In the genomic region with DNA sequence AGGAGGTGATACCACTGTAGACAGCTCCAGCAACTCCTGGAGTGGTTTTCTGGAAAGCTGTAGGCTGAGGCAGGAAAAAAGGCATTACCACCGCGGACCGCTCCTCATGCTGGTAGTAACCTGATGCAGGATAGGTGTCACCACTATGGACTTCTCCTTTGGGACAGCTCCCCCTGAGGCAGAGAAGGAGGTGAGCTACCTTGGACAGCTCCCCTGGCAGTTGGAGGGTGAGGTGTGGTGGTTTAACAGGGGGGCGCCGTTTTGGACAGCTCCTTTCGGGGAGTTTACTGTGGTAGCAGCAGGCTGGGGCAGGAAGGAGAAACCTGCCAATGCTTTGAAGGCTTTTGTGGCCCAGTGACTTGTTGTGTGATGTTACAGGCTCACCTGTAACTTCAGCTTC, we compare ENCODE assay signal across 8 mouse cellular contexts. TPM values are rescaled to one million over a fixed set of nuclear protein-coding genes. Genes with fewer than 3 reads are reported as not detected.
DNase-seq lines count a peak whose midpoint lies in the region; ATAC-seq lines count a peak whose summit lies in the region.

No protein-coding gene starts in this region.

- no peaks in the 10 kb centered on the region for H3K9me3 ChIP-seq in neural tube, embryonic 11.5 days (ENCODE audit: control insufficient read depth, low read length)
- no peaks in the 10 kb centered on the region for H3K9me3 ChIP-seq in midbrain, embryonic 11.5 days (ENCODE audit: control insufficient read depth, low read length)
- peaks cover 8% of the 10 kb centered on the region; the same call in 1 of the 2 replicates for H3K9me3 ChIP-seq in midbrain, embryonic 10.5 days (replicated peaks)

- H3K27ac ChIP-seq in neural tube, embryonic 11.5 days (ENCODE audit: low read depth, low read length), result no peak overlapping the region
- H3K27ac ChIP-seq in midbrain, embryonic 11.5 days (ENCODE audit: low read depth, low read length), result no peak overlapping the region
- H3K27ac ChIP-seq in midbrain, embryonic 10.5 days (replicated peaks), result no peak overlapping the region

- peak; percentile 6 to 10 for DNase-seq in spleen, postnatal 36 days (ENCODE audit: low spot score in 2 of 2)
- no peak for DNase-seq in spleen, adult 12 weeks (ENCODE audit: low spot score)
- DNase-seq in embryo, embryonic 10.5 days (ENCODE audit: low spot score), result peak; percentile 61
- peak; percentile 29 to 57 for DNase-seq in kidney, postnatal 25 days
- DNase-seq in neural tube, embryonic 11.5 days (ENCODE audit: low spot score), result peak; percentile 16
- DNase-seq in midbrain, embryonic 11.5 days (ENCODE audit: low spot score, missing footprints), result no peak
- no peak for DNase-seq in midbrain, embryonic 10.5 days (ENCODE audit: low spot score)
- no peak for DNase-seq in right cerebral cortex, postnatal 25 days

- no peak overlapping the region for H3K9ac ChIP-seq in neural tube, embryonic 11.5 days (ENCODE audit: low read length)
- no peak overlapping the region for H3K9ac ChIP-seq in midbrain, embryonic 11.5 days (ENCODE audit: low read length)

- no peak for ATAC-seq in neural tube, embryonic 11.5 days (ENCODE audit: insufficient read depth, low FRiP score, low TSS enrichment)
- ATAC-seq in midbrain, embryonic 11.5 days (ENCODE audit: low FRiP score), result no peak

- 25% methylated on average over 6 of the region's 6 CpGs for WGBS in neural tube, embryonic 11.5 days
- WGBS in midbrain, embryonic 11.5 days, result 39% methylated on average over 6 of the region's 6 CpGs
- WGBS in midbrain, embryonic 10.5 days, result 34% methylated on average over 6 of the region's 6 CpGs

- no peak overlapping the region for H3K4me2 ChIP-seq in neural tube, embryonic 11.5 days (ENCODE audit: low read depth)
- H3K4me2 ChIP-seq in midbrain, embryonic 11.5 days, result no peak overlapping the region

- H3K4me3 ChIP-seq in neural tube, embryonic 11.5 days (ENCODE audit: low read depth, low read length), result no peak overlapping the region
- H3K4me3 ChIP-seq in midbrain, embryonic 11.5 days (ENCODE audit: low read depth, low read length), result no peak overlapping the region
- no peak overlapping the region for H3K4me3 ChIP-seq in midbrain, embryonic 10.5 days

- no peaks in the 10 kb centered on the region for H3K27me3 ChIP-seq in neural tube, embryonic 11.5 days (ENCODE audit: control insufficient read depth, insufficient read depth, low read length)
- H3K27me3 ChIP-seq in midbrain, embryonic 11.5 days (ENCODE audit: control insufficient read depth, insufficient read depth, low read length), result no peaks in the 10 kb centered on the region
- H3K27me3 ChIP-seq in midbrain, embryonic 10.5 days (ENCODE audit: low read depth, poor library complexity, severe bottlenecking), result no peaks in the 10 kb centered on the region

- H3K36me3 ChIP-seq in neural tube, embryonic 11.5 days (ENCODE audit: control insufficient read depth, insufficient read depth, low read length), result no peaks in the 10 kb centered on the region
- H3K36me3 ChIP-seq in midbrain, embryonic 11.5 days (ENCODE audit: control insufficient read depth, insufficient read depth, low read length), result no peaks in the 10 kb centered on the region
- H3K36me3 ChIP-seq in midbrain, embryonic 10.5 days, result peaks cover 17% of the 10 kb centered on the region

- H3K4me1 ChIP-seq in neural tube, embryonic 11.5 days (ENCODE audit: control insufficient read depth, insufficient read depth, low read length), result no peaks in the 10 kb centered on the region
- no peaks in the 10 kb centered on the region for H3K4me1 ChIP-seq in midbrain, embryonic 11.5 days (ENCODE audit: control insufficient read depth, insufficient read depth, low read length)
- H3K4me1 ChIP-seq in midbrain, embryonic 10.5 days, result no peaks in the 10 kb centered on the region

RNA-seq across cellular contexts. Expression of a gene that starts 42.8 kb away (rescaled TPM):
- not detected in 2 replicates for polyA plus RNA-seq in neural tube, embryonic 11.5 days (2014; fragmentation: Nextera tagmentation; extraction: Ambion mirVana)
- polyA plus RNA-seq in midbrain, embryonic 11.5 days (2014; fragmentation: Nextera tagmentation; extraction: Ambion mirVana), result not detected in 2 replicates
- not detected in 2 replicates for polyA plus RNA-seq in midbrain, embryonic 10.5 days (2016; fragmentation: Nextera tagmentation; extraction: Ambion mirVana)

Comparison
In these comparisons a context has a peak if more than half of its experiments do, and no peak if none do; other contexts are left out.
1. DNase-seq: peak in spleen, postnatal 36 days (2 of 2), embryo, embryonic 10.5 days (single experiment), kidney, postnatal 25 days (2 of 2) and neural tube, embryonic 11.5 days (single experiment); none in spleen, adult 12 weeks (single experiment), midbrain, embryonic 11.5 days (single experiment), midbrain, embryonic 10.5 days (single experiment) and right cerebral cortex, postnatal 25 days (single experiment).